Mouse (Mus musculus): ENCODE measurements around the gene Slc9a9.

GRCm38 (mm10) chr9:94694243-94694642 lies 24.5 kb downstream of the Slc9a9 start:
- TF ChIP-seq TAL1 (IDR thresholded peaks at IDR 0.05; ENCODE audit: low read length), result no peak
- TF ChIP-seq GATA1 (IDR thresholded peaks at IDR 0.05; ENCODE audit: low read length), result no peak
